Mouse (Mus musculus): ENCODE measurements around the gene Pask.

- TF ChIP-seq CTCF (IDR thresholded peaks at IDR 0.05; ENCODE audit: borderline replicate concordance, control insufficient read depth, extremely low read depth, insufficient read depth, low read length, poor library complexity) (no peak), POLR2A (IDR thresholded peaks at IDR 0.05; ENCODE audit: control insufficient read depth, extremely low read depth, insufficient read depth, low read length, poor library complexity) (no peak)
Measured at GRCm38 (mm10) chr1:93347176-93347575, 3.9 kb upstream of the Pask start.
